Mouse (Mus musculus): Measurements from ENCODE around the gene Enpp6.

The Enpp6 gene

DNA sequence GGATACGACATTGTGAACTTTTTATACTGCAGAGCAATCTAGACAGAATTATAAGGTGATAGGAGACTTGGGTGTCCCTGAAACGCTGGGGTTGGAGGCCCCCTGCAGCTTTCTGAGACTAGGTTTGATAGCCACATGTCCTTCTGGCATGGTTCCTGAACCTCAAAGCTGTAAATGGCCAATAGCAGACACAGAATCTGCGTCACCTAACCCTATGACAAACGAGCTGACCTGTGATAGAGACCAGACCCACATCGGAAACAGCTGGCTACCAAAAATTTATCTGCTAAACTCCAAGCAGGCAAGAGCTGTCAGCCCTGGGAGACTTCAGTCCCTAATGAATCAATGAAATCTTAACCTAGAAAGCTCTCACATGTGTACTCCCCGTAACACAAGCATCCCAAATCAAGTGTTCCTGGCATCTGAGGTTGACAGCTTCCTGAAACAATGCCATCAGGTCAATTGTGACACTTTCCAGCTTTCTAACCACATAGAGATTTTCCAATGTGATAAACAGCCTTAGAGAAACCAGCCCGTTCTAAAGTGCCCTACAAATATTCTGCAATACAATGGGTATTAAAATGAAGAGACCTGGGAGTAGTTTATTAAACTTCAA is 74.5 kb downstream of the Enpp6 start:
- DNase-seq (ENCODE audit: low spot score) = no peak

DNA sequence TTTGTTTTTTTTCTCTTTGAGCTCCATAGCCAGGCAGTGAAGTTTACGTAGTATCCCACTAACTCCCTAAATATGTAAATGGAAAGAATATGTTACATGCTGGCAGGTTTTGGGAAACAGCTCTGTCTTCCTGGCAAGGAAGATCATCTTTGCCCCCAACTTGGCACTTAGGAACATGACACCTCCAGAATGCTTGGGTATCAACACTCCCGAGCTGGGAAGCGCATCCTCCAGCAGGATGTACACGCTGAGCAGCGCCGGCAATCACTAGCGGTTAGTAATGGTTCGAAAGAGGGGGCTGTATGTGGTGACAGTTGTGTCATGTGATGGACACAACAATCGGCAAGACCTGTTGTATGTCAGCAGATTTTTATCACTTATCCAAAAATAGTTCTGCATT is 80.4 kb downstream of the Enpp6 start:
- no peak for DNase-seq (ENCODE audit: low spot score)

DNA sequence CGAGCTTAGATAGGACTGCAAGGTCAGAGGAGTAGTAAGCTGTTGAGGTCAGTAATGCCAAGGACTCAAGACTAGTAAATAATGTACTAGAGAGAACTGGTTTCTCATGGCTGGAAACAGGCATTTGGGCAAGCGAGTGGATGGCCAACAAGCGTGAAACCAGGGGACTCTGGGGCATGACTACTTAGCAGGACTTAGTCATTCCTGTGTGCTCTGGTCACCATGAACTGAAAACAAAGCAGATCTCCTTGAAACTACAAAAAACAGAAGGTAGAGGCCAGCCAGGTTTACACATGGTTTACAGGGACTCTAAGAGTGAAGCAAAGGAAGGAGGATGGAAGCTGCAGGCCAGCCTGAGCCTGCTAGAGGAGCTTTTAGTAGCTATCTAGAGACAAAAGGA is 82.9 kb downstream of the Enpp6 start:
- no peak for DNase-seq (ENCODE audit: low spot score)

DNA sequence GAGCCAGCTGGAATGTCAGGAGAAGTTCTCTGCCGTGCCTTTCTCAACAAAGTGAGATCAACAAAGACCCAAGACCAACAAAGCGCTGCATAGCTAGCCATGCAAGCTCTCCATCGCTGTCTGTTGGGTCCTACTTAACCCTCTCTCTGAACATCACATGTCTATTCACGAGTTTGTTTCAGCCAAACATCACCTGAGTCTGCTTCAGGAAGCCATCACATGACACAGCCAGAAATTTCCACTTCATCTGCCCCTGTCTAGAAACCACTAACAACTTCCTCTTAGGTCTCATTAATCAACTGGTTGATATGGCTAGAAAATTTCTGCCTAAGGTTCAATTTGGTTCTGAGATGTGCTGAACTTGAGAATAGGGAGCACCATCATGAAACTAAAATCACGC is 85.3 kb downstream of the Enpp6 start:
- no peak for DNase-seq (ENCODE audit: low spot score)

DNA sequence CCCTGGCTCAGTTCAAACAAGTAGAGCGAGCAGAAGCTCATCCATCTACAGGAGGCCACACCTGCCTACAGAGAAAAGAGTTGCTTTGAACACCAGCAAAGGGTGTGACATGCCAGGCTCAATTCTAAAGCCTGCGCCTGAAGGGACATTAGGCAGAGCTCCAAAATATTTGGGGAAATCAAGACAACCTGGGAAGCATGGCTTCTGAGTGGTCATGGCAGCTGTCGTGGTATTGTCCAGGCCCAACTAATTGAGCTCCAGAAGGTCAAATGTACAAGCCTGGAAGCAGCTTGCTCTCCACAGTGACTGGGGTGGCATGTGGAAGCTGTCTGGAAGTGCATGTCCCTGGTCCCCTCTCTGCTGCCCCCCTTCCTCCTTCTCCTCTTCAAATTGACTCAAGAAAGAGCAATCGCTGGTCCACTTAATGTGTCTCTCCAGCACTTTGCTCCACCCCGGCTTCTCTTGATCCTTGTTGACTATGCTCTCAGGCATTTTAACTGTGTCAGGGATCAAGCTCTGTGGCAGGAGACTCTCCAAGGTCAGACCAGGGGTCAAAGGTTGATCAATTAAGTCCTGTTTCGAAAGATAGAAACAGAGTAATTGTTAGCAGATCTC is 89.4 kb downstream of the Enpp6 start:
- no peak for DNase-seq (ENCODE audit: low spot score)

DNA sequence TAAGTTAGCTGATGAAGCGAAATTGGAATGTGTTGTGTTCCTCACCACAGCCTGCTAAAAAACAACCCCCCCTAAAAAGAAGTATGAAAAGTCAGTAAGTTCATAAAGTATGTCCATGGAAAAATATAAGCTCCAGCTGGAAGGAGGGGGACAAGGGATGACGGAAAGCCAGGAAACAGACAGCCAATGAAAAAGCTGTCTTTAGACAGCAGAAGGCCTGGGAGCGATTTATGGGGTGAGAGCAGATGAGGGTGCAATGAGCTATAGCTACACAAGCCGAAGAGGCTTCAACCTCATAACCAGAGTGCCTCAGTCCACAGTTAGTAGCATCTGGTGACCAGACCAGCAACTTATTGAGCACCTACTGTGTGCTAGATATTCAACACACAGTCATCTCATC is 93.3 kb downstream of the Enpp6 start:
- DNase-seq (ENCODE audit: low spot score) = no peak

DNA sequence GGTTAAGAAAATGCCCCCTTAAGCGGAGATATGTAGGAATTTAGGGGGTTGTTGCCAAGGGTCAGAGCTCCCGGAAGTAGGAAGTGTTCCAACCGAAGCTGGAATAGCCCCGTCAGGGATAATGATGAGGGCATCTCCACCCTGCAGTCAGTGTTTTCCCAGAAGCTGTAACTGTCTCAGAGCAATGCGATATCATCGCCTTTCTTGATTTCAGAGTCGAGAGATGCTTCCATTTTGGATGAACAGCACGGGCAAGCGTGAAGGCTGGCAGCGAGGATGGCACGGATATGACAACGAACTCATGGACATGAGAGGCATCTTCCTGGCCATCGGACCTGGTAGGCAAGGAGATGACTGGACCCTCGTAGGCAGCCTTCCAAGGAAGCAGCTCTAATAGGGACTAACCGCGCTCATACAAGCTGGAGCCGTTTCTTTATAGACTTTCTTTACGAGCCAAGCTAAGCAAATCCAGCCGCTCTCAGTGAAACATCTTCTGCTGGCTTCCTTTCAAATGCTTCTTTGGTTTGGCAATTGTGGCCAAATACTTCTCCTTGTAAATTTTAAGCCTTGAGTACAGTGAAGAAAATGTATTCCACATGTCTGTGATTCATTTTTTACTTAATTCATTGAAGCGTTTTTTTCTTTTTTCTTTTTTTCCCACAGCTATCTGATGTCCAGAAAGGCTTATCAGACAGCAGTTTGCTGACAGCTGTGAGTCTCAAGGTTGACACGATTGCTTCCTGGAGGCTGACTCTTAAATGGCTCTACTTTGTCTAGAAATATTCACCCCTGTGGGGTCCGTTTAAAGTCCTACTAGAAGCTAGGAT is 95.7 kb downstream of the Enpp6 start:
- DNase-seq (ENCODE audit: low spot score) = peak; percentile 5

DNA sequence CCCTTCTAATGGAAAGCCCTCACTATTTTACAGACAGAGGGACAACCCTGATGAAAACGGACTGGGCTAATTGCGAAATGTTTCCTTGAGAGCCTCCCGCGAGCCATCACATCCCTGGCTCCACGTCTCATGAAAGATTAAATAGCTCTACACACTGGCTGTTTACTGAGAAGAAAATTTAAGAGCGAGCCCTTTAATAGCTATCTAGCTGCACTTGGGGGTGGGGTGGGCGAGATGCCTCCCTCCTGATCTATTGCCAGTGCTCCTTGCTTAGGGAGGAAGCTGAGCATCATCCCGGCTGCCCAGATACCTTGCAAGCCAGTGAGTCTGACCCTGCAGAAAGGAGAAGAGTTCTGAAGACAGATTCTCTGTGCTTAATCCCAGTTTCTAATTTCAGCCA is 103.3 kb downstream of the Enpp6 start:
- DNase-seq (ENCODE audit: low spot score) = no peak

DNA sequence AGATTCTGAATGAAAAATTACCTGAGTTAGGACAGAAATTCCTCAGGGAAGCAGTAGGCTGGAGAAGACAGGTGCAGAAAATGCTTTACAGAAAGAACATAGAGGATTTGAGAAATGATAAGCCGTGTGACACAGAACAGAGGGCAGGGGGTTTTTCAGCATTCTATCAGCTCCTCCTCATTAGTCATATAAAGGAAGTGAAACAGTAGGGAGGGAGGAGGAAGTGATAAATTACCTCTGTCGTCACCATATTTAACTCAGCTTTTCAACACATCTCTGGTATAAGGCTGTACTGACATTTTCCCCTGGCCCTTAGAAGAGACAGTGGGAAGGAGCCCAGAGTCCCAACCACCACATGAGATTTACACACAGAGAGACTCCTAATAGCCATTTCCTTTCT is 118.9 kb downstream of the Enpp6 start:
- no peak for DNase-seq (ENCODE audit: low spot score)

DNA sequence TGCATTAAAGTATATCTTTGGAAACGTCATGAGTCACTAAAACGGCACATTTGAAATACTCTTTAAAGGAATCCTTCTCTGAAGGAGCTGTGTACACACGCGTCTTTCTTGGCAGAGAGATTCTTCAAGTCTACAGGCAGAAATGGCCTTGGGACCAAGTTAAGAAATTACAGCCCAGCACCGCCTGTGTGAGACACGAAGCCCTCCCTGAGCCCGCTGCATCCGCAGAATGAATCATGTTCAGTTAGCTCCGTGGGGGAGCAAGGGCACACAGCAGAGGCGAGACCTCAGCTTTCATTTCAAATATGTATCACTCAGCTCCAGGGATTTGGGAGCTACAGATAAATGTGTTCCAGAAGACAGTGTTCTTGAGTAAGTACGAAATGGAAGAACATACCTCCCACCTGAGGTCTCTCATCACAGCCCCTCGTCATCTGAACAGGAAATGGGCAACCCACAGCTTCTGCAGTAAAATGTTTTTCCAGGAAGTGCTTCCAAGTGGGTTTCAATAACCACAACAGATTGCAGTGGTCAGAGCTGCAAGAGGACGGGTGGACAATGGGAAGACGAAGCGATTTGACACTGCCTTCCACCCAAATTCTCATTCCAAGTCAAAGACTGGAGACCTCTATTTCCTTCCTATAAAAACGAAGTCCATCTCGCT is 127.6 kb downstream of the Enpp6 start:
- no peak for DNase-seq (ENCODE audit: low spot score)

DNA sequence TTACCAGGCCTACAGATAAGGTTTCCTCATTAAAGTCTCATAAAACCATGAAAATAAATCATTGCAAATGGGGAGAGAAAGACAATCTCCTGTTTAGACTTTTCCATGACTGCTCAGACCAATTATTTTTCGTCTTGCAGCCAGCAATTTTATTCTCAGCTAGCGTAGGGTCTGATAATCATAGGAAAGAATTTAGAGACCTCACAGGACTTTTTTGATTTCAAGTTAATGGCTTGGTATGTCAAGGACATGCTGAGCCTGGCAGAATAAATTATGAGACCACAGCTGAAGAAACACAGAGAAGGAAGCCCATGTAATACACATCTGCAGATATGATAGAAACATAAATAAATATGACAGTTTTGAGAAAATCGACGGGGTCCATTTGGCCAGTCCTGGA is 130.6 kb downstream of the Enpp6 start:
- no peak for DNase-seq (ENCODE audit: low spot score)

DNA sequence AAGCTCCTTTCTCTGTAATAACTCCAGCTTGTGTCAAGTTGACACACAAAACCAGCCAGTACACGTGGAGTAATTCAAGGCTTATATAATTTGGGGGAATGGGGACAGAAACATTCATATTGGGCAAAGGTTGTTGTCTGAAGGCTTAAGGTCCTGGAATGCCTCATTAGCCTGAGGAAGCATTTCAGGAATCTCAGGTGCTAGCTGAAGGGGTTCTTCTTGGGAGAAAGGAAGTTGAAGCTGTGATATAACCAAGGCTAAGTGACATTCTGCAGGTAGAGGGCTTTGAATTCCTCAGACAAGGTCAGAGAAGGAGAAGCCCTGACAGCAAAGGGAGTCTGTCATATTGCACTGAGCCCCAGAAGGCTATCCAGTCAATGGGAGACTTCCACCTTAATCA is 133.2 kb downstream of the Enpp6 start:
- DNase-seq (ENCODE audit: low spot score) = no peak

DNA sequence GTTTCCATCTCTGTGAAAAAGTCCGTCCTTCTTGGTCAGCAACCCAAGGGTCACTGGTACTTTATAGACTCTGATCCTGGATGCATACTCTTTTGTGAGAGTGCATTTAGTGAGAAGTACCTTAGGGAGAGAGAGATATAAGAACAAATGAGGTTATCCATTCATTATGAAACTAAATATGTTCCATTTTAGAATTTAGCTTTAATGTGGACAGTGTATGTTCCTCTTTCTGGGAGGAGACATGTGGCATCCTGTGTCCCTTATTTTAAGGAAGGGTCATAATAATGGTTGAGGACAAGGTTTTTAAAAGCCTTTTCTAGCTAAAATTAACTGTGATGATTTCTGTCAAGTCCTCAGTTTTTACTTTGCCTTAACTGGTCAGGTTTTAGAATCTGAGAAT is 142.2 kb downstream of the Enpp6 start:
- DNase-seq (ENCODE audit: low spot score) = no peak

DNA sequence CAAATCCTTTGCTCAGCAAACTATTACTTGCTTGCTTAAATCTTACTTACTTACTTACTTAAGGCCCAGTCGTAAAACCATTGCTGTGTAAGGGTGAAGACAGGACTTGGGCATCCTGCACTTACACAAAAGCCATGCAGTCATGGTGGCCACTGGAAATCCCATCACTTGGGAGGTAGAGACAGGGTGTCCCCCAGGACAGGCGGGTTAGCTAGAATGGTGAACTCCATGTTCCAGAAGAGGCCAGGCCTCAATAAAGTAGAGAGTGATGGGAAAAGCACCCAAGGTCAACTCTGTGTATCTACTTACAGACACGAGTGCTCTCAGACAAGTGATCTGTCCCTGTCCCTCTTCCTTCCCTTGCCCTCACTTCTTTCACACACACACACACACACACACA is 146.7 kb downstream of the Enpp6 start:
- no peak for DNase-seq (ENCODE audit: low spot score)

DNA sequence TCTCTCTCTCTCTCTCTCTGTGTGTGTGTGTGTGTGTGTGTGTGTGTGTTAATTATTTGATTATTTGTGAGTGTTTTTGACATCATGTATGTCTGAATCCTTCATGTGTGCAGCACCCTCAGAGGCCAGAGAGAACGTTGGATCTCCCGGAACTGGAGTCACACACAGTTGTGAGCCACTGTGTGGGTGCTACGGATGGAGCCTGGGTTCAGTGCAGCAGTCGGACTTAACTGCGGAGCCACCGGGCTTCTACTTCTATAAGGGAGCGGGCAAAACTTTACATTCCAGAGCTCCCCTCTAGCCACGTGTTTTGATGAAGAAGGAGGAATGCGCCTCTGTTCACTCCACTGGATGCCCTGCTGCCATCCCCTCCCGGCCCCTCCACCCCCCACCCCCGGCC is 148.0 kb downstream of the Enpp6 start:
- no peak for DNase-seq (ENCODE audit: low spot score)

DNA sequence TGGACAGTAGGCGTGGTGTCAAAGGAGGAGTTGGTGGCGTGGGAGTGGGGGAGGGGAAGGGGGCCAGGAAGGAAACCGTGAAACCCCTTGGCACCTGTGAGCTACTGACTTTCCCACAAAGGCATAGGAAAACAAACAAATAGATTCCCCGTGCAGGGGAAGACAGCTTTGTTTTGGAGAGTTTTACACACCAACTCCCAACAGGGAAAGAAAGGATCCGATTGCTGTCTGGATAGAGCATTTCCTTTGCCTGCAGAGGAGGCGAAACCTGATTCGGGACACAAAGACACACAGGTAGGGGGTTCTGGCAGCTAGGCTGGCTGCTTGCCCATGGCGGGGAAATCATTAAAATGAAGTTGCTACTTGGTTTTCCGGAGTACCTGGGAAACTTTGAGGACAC is 148.9 kb downstream of the Enpp6 start:
- no peak for DNase-seq (ENCODE audit: low spot score)

DNA sequence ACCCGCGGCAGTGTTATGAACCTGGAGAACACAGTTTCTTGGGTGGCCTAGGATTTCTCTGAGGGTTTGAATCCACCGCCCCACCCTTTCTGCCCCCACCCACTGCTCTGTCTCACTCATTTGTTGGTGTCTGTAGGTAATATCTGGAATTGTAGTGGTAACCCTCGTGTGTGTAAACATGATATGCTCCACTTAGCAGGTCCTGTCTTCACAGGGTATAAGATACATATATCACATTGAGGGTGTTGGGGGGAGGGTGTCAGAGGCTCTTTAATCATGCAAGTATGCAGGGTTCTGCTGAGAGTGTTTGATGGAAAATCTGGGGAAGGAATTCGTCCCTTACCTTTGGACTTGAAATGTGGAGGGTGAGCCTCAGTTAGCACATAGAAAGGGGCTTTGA is 149.4 kb downstream of the Enpp6 start:
- no peak for DNase-seq (ENCODE audit: low spot score)

DNA sequence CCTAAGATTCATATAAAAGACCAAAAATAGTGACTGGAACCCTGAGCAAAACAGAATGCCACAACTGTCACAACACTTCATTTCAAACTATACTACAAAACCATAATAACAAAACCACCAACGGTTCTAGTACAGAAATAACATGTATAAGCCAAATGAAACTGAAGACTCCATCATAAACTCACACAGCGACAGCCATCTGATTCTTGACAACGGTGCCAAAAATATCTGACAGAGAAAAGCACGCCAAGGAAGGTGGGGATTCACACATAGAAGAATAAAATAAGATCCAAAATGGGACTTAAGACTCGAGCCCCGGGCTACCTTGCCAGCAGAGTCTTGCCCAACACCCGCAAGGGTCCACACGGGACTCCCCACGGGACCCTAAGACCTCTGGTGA is 158.6 kb downstream of the Enpp6 start:
- no peak for DNase-seq (ENCODE audit: low spot score)

Measured in ovary, postnatal 36 days (tissue).